ENCODE assay signal across 9 mouse cellular contexts in the genomic region with DNA sequence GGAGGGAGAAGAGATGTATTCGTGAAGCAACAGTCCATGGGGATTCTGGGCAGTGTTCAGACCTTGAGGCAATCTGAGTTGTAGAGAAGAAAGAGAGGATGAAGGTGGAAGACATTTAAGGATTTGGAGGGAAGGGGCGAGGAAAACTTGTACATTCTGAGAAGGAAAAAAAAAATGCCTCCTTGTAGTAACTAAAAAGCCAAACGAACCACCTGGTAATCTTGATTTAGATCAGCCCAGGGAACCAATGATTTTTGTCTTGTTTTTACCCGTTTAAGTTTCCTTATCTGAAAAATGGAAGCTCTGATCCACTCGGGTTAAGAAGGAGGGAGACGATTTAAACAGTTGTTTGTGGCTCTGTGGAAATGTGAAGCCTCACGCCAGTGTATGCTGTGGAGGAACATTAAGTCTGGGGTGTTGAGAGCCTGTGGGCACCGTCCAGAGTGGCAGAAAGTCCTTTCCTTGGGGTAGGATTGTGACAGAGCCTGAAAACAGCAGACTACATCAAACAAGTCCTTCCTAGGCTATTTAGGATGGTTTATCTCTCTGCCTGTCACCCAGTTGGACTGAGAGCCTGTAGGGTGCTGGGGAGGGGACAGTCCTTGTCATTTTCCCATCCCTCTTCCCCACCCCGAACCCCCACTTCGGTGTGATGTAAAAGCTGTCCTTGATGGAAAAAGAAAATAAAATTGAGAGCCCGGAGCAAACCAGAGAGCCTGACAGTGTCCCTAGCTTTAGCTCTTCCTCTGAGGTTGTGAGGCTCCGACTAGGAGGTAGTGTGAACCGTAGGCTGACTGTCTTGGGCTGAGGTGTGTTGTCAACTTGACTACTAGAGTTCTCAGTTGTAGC. TPM values are rescaled to one million over a fixed set of nuclear protein-coding genes. Genes with fewer than 3 reads are reported as not detected.
A peak's percentile ranks its signal among the peaks of the same experiment; 100 is the strongest.
DNase-seq lines count a peak whose midpoint lies in the region; ATAC-seq and TF ChIP-seq lines count a peak whose summit lies in the region.
"Had no signal": no experiment of that assay in that cellular context is flagged by ENCODE, and none has a peak within 500 bp of the region (broad histone marks: within the 10 kb centered on the region; RNA-seq: fewer than 3 reads in every experiment).

No protein-coding gene starts in this region.

- no peak for TF ChIP-seq POLR2A in ES-Bruce4 (IDR thresholded peaks at IDR 0.05; ENCODE audit: insufficient read depth, low read length)

- H3K4me3 ChIP-seq in heart, embryonic 11.5 days (ENCODE audit: low read depth, low read length), result peak overlapping the region; percentile 92
- H3K4me3 ChIP-seq in ES-Bruce4 (ENCODE audit: low read depth, low read length) (peak overlapping the region; percentile 78), macrophage (ENCODE audit: inconsistent target) (peak overlapping the region; percentile 14; the same call in 1 of the 2 replicates)

- WGBS in heart, embryonic 11.5 days (ENCODE audit: insufficient replicate concordance), result 12% methylated on average over 13 of the region's 13 CpGs
- WGBS in macrophage (ENCODE audit: missing documents), result 33% methylated on average over 13 of the region's 13 CpGs

- H3K4me1 ChIP-seq in heart, embryonic 11.5 days (ENCODE audit: control insufficient read depth, insufficient read depth, low read length), result 0 out of 2 replicates have a peak, but pooled peaks cover 3% of the 10 kb centered on the region
- H3K4me1 ChIP-seq in ES-Bruce4 (ENCODE audit: control insufficient read depth, insufficient read depth, low read length), result no peaks in the 10 kb centered on the region

- ATAC-seq in heart, embryonic 11.5 days (replicated peaks; ENCODE audit: insufficient number of reproducible peaks, low FRiP score, low TSS enrichment), result no peak
- ATAC-seq in granulocyte monocyte progenitor cell, adult 5-6 weeks (replicated peaks; ENCODE audit: poor library complexity, severe bottlenecking), result 0 out of 2 replicates have a peak, but pooled peaks have one; percentile 8

- no peak for DNase-seq in heart, adult 8-10 months (ENCODE audit: low spot score)
- no peak for DNase-seq in spleen, postnatal 10 days (ENCODE audit: low spot score in 2 of 2)
- no peak for DNase-seq in right cerebral cortex, postnatal 10 days (ENCODE audit: low spot score in 2 of 2)
- DNase-seq in c-Kit-positive CD71-positive TER-119-positive erythroid progenitor cells, embryonic 14.5 days (ENCODE audit: low spot score), result no peak

- no peaks in the 10 kb centered on the region for H3K36me3 ChIP-seq in heart, embryonic 11.5 days (ENCODE audit: control insufficient read depth, insufficient read depth, low read length)
- H3K36me3 ChIP-seq in ES-Bruce4 (ENCODE audit: control insufficient read depth, insufficient read depth, low read length, poor library complexity, severe bottlenecking) (no peaks in the 10 kb centered on the region), macrophage (ENCODE audit: inconsistent target) (no peaks in the 10 kb centered on the region)

- H3K27me3 ChIP-seq in heart, embryonic 11.5 days (ENCODE audit: control insufficient read depth, insufficient read depth, low read length), result no peaks in the 10 kb centered on the region
- no peaks in the 10 kb centered on the region; the same call in 1 of the 2 replicates for H3K27me3 ChIP-seq in ES-Bruce4 (ENCODE audit: control insufficient read depth, insufficient read depth, low read length, poor library complexity, severe bottlenecking)
- H3K27me3 ChIP-seq: Patski had no signal

- peak overlapping the region; percentile 98; the same call in 1 of the 2 replicates for H3K27ac ChIP-seq in heart, embryonic 11.5 days (ENCODE audit: low read depth, low read length)
- H3K27ac ChIP-seq in ES-Bruce4 (ENCODE audit: insufficient read depth, low read length) (no peak overlapping the region), macrophage (no peak overlapping the region)

- peak overlapping the region; percentile 96 for H3K9ac ChIP-seq in heart, embryonic 11.5 days (ENCODE audit: low read depth, low read length)
- H3K9ac ChIP-seq in ES-Bruce4 (ENCODE audit: low read depth, poor library complexity, severe bottlenecking), result peak overlapping the region; percentile 97

- no peaks in the 10 kb centered on the region for H3K9me3 ChIP-seq in heart, embryonic 11.5 days (replicated peaks; ENCODE audit: control insufficient read depth, low read length)
- H3K9me3 ChIP-seq in ES-Bruce4 (replicated peaks; ENCODE audit: control insufficient read depth, insufficient read depth, low read length, poor library complexity, severe bottlenecking), result no peaks in the 10 kb centered on the region

- TF ChIP-seq EP300 in ES-Bruce4 (IDR thresholded peaks at IDR 0.05; ENCODE audit: insufficient read depth, low read depth, low read length), result no peak

- TF ChIP-seq CTCF in ES-Bruce4 (IDR thresholded peaks at IDR 0.05; ENCODE audit: low read depth, low read length), result no peak

- peak overlapping the region; percentile 84 for H3K4me2 ChIP-seq in heart, embryonic 11.5 days

- H3K79me2 ChIP-seq in macrophage (ENCODE audit: inconsistent target), result no peaks in the 10 kb centered on the region

RNA-seq across cellular contexts. Expression of gene Smo, which starts 1.5 kb away (rescaled TPM):
- 21.8 and 22.4 TPM in 2 replicates for polyA plus RNA-seq in heart, embryonic 11.5 days (2014; fragmentation: Nextera tagmentation; extraction: Ambion mirVana)
- total RNA-seq in heart, adult 8-10 months (2022), result 1 to 10 TPM; 6.9 to 9.2 (median 7.7) TPM
- polyA plus RNA-seq in ES-Bruce4 (2011; ENCODE audit: insufficient read depth, insufficient read length, low read depth, missing spikeins), result 26.5 and 28.2 TPM in 2 replicates
- total RNA-seq in granulocyte monocyte progenitor cell, adult 5-6 weeks (2014; fragmentation: Nextera tagmentation), result 23.2 and 34.3 TPM in 2 replicates
- total RNA-seq in granulocyte monocyte progenitor cell, adult 5-6 weeks (2017), result 16.2 and 18.6 TPM in 2 replicates
- 1 to 10 TPM in 19 of 26 experiments, under 1 TPM in 5, not detected in 2; 0.26 to 7.6 (median 1.7) TPM for total RNA-seq in macrophage (2018; cell fraction: chromatin; rRNA removed)
- total RNA-seq in macrophage (2018; cell fraction: cytosol; rRNA removed), result 1 to 10 TPM in 14 of 26 experiments, under 1 TPM in 12; 0.08 to 3.8 (median 1.1) TPM
- total RNA-seq in macrophage (2018; cell fraction: nucleus; rRNA removed), result 10 to 100 TPM in 1 of 26 experiments, 1 to 10 TPM in 11, under 1 TPM in 14; 0.22 to 11.3 (median 0.85) TPM
- 0.36 to 7.0 TPM (median 2.7 TPM) in 3 replicates for polyA plus RNA-seq in macrophage (2018)

RNA-seq across cellular contexts. Expression of gene Ahcyl2, which starts 31.0 kb away (rescaled TPM):
- polyA plus RNA-seq in heart, embryonic 11.5 days (2014; fragmentation: Nextera tagmentation; extraction: Ambion mirVana), result 9.9 and 11.6 TPM in 2 replicates
- 10 to 100 TPM; 14.2 to 19.6 (median 17.2) TPM for total RNA-seq in heart, adult 8-10 months (2022)
- polyA plus RNA-seq in ES-Bruce4 (2011; ENCODE audit: insufficient read depth, insufficient read length, low read depth, missing spikeins) (37.2 and 41.3 TPM in 2 replicates), macrophage (2018) (30.8 to 43.0 TPM (median 32.9 TPM) in 3 replicates)
- 8.7 and 9.6 TPM in 2 replicates for total RNA-seq in granulocyte monocyte progenitor cell, adult 5-6 weeks (2014; fragmentation: Nextera tagmentation)
- 21.1 and 21.5 TPM in 2 replicates for total RNA-seq in granulocyte monocyte progenitor cell, adult 5-6 weeks (2017)
- 100 to 1,000 TPM in 7 of 26 experiments, 10 to 100 TPM in 19; 30.5 to 184 (median 87.9) TPM for total RNA-seq in macrophage (2018; cell fraction: chromatin; rRNA removed)
- 10 to 100 TPM; 27.9 to 52.4 (median 41.1) TPM for total RNA-seq in macrophage (2018; cell fraction: cytosol; rRNA removed)
- 100 to 1,000 TPM in 4 of 26 experiments, 10 to 100 TPM in 22; 34.1 to 166 (median 71.8) TPM for total RNA-seq in macrophage (2018; cell fraction: nucleus; rRNA removed)

RNA-seq across cellular contexts. Expression of gene Tspan33, which starts 42.8 kb away (rescaled TPM):
- 11.9 and 12.1 TPM in 2 replicates for polyA plus RNA-seq in heart, embryonic 11.5 days (2014; fragmentation: Nextera tagmentation; extraction: Ambion mirVana)
- total RNA-seq in heart, adult 8-10 months (2022), result 1 to 10 TPM; 2.0 to 2.7 (median 2.3) TPM
- polyA plus RNA-seq in ES-Bruce4 (2011; ENCODE audit: insufficient read depth, insufficient read length, low read depth, missing spikeins), result 7.1 and 9.6 TPM in 2 replicates
- 0.24 and 0.98 TPM in 2 replicates for total RNA-seq in granulocyte monocyte progenitor cell, adult 5-6 weeks (2014; fragmentation: Nextera tagmentation)
- 1.5 TPM in 1 of 2 replicates, not detected in the other for total RNA-seq in granulocyte monocyte progenitor cell, adult 5-6 weeks (2017)
- total RNA-seq in macrophage (2018; cell fraction: chromatin; rRNA removed), result 10 to 100 TPM in 6 of 26 experiments, 1 to 10 TPM in 20; 1.7 to 37.2 (median 4.8) TPM
- total RNA-seq in macrophage (2018; cell fraction: cytosol; rRNA removed), result 1 to 10 TPM in 23 of 26 experiments, under 1 TPM in 3; 0.77 to 5.5 (median 1.9) TPM
- total RNA-seq in macrophage (2018; cell fraction: nucleus; rRNA removed), result 10 to 100 TPM in 5 of 26 experiments, 1 to 10 TPM in 21; 1.2 to 20.8 (median 3.9) TPM
- polyA plus RNA-seq in macrophage (2018), result 0.90 to 9.9 TPM (median 1.4 TPM) in 3 replicates

Comparison
In these comparisons a context has a peak if more than half of its experiments do, and no peak if none do; other contexts are left out.
1. H3K4me3 ChIP-seq: peak in every context shown above with its lines; median percentile 92 in heart, embryonic 11.5 days; 78 in ES-Bruce4; 14 in macrophage.